Mouse (Mus musculus) heart, postnatal 0 days (tissue): Measurements from ENCODE around the gene Anks1.

Experiments used
- CTCF ChIP-seq: IDR thresholded peaks from 2 replicates; pipeline ENCODE4 v1.5.1; 2016; ENCODE audit warnings: antibody characterized with exemption, control low read depth, low read depth
- EP300 ChIP-seq: IDR thresholded peaks from 2 replicates; pipeline ENCODE4 v1.6.1; 2016; ENCODE audit warnings: antibody characterized with exemption, low read depth

DNA sequence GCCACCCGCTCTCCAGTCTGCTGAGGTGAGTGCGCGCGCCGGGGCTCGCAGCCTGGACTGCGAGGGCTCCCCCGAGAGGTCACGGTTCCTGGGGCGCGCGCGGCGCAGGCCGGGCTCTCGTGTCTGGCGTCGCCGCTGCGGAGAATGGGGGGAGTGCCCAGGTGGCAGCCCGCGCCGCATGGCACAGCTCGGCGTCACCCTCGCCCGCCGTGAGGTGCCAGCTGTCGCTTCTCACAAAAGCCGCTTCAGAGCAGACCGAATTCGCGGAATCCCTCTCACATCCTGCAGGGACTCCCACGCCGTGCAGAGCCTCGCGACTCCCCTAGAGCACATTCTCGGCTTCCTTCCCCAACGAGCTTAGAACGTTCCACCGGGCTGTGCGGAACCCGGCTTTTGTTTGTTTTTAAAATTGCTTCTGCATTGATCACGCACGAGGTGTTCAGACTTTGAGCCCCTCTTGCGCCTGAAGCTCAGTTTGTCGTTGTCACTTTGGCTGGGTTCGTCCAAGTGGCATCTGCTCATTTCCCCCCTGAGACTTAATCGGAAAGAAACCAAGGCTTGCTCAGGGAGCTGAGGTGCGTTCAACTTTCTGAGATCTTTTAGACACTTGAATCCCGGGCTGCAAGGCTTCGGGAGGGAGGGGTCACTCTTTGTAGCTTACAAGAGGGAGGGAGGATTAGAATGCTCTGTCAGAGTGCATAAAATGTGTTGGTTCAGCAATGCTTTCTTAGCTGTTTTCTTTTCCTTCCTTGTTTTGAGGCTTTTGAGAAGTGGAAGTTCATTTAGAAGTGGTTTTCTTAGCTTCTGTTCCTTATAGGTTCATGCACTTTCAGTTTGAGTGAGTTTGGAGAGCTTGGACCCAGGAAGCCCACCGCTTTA is 755 bp downstream of the Anks1 start, which contains the start of gene Taf11:
- TF ChIP-seq CTCF: no peak
- no peak for TF ChIP-seq EP300
